In genomic region chr7:90302647-90303552, GRCm38 (mm10) we compare ENCODE assay signal across 8 mouse cellular contexts. TPM values are rescaled to one million over a fixed set of nuclear protein-coding genes. Genes with fewer than 3 reads are reported as not detected.
DNase-seq lines count a peak whose midpoint lies in the region; ATAC-seq and TF ChIP-seq lines count a peak whose summit lies in the region.

No protein-coding gene starts in this region.

- peak overlapping the region; percentile 94 for H3K4me2 ChIP-seq in lung, embryonic 14.5 days

- no peaks in the 10 kb centered on the region for H3K36me3 ChIP-seq in lung, embryonic 14.5 days (ENCODE audit: insufficient read depth)
- no peaks in the 10 kb centered on the region for H3K36me3 ChIP-seq in embryonic facial prominence, embryonic 10.5 days (replicated peaks)

- WGBS in lung, embryonic 14.5 days, result 3% methylated on average over 27 of the region's 27 CpGs
- WGBS in embryonic facial prominence, embryonic 10.5 days, result 6% methylated on average over 27 of the region's 27 CpGs

- ATAC-seq in lung, embryonic 14.5 days (ENCODE audit: insufficient read depth), result peak; percentile 64; the same call in 1 of the 2 replicates

- no peaks in the 10 kb centered on the region for H3K9me3 ChIP-seq in lung, embryonic 14.5 days (ENCODE audit: low read depth, low read length)
- H3K9me3 ChIP-seq in embryonic facial prominence, embryonic 10.5 days, result no peaks in the 10 kb centered on the region

- no peaks in the 10 kb centered on the region for H3K27me3 ChIP-seq in lung, embryonic 14.5 days (ENCODE audit: insufficient read depth, low read length)
- peaks cover 58% of the 10 kb centered on the region for H3K27me3 ChIP-seq in embryonic facial prominence, embryonic 10.5 days (replicated peaks; ENCODE audit: low read depth, poor library complexity, severe bottlenecking)

- peak overlapping the region; percentile 58 for H3K9ac ChIP-seq in lung, embryonic 14.5 days

- TF ChIP-seq CTCF in lung, embryonic 14.5 days (IDR thresholded peaks at IDR 0.05; ENCODE audit: low read depth), result no peak

- no peak overlapping the region for H3K27ac ChIP-seq in lung, embryonic 14.5 days (ENCODE audit: low read depth)
- peak overlapping the region; percentile 70; the same call in 1 of the 2 replicates for H3K27ac ChIP-seq in embryonic facial prominence, embryonic 10.5 days (replicated peaks)

- H3K4me3 ChIP-seq in lung, embryonic 14.5 days (ENCODE audit: low read depth, low read length), result peak overlapping the region; percentile 59
- peak overlapping the region; percentile 71 for H3K4me3 ChIP-seq in embryonic facial prominence, embryonic 10.5 days

- peak; percentile 35 for DNase-seq in lung, embryonic 14.5 days
- no peak for DNase-seq in lung, postnatal 36 days
- DNase-seq in embryonic facial prominence, embryonic 10.5 days (ENCODE audit: low spot score), result peak; percentile 35
- DNase-seq in induced T-regulatory cell, adult 2 months (ENCODE audit: low read depth), result peak; percentile 77
- DNase-seq in lung, postnatal 10 days, result peak; percentile 8
- peak; percentile 43 for DNase-seq in testis, postnatal 10 days (ENCODE audit: low spot score)
- DNase-seq in ovary, postnatal 10 days (ENCODE audit: low spot score), result no peak
- DNase-seq in left cerebral cortex, adult 9 months (ENCODE audit: low spot score in 2 of 2), result no peak

- H3K4me1 ChIP-seq in lung, embryonic 14.5 days (ENCODE audit: insufficient read depth), result no peaks in the 10 kb centered on the region
- H3K4me1 ChIP-seq in embryonic facial prominence, embryonic 10.5 days, result peaks cover 13% of the 10 kb centered on the region

RNA-seq across cellular contexts. Expression of gene Sytl2, which starts 0.8 kb away (rescaled TPM):
- 3.7 and 4.0 TPM in 2 replicates for polyA plus RNA-seq in lung, embryonic 14.5 days (2014; fragmentation: Nextera tagmentation; extraction: Ambion mirVana)
- polyA plus RNA-seq in embryonic facial prominence, embryonic 10.5 days (2016; fragmentation: Nextera tagmentation; extraction: Ambion mirVana), result 3.1 and 3.2 TPM in 2 replicates

RNA-seq across cellular contexts. Expression of gene Ccdc83, which starts 37.3 kb away (rescaled TPM):
- polyA plus RNA-seq in lung, embryonic 14.5 days (2014; fragmentation: Nextera tagmentation; extraction: Ambion mirVana), result not detected in 2 replicates
- polyA plus RNA-seq in embryonic facial prominence, embryonic 10.5 days (2016; fragmentation: Nextera tagmentation; extraction: Ambion mirVana), result 0.10 TPM in 1 of 2 replicates, not detected in the other

Comparison
In these comparisons a context has a peak if more than half of its experiments do, and no peak if none do; other contexts are left out.
1. DNase-seq: peak in lung, embryonic 14.5 days (single experiment), embryonic facial prominence, embryonic 10.5 days (single experiment), induced T-regulatory cell, adult 2 months (single experiment), lung, postnatal 10 days (single experiment) and testis, postnatal 10 days (single experiment); none in lung, postnatal 36 days (single experiment), ovary, postnatal 10 days (single experiment) and left cerebral cortex, adult 9 months (0 of 2).